18 mouse cellular contexts compared by ENCODE assay signal in genomic region chr17:66720200-66720991, GRCm38 (mm10).
DNase-seq lines count a peak whose midpoint lies in the region; ATAC-seq and TF ChIP-seq lines count a peak whose summit lies in the region.
"Had no signal": no experiment of that assay in that cellular context is flagged by ENCODE, and none has a peak within 500 bp of the region (broad histone marks: within the 10 kb centered on the region; RNA-seq: fewer than 3 reads in every experiment).

No protein-coding gene starts in this region.

- no peaks in the 10 kb centered on the region; the same call in 1 of the 2 replicates for H3K36me3 ChIP-seq in embryonic facial prominence, embryonic 11.5 days (replicated peaks; ENCODE audit: control insufficient read depth, insufficient read depth, low read depth, low read length)
- no peaks in the 10 kb centered on the region for H3K36me3 ChIP-seq in embryonic facial prominence, embryonic 10.5 days (replicated peaks)
- H3K36me3 ChIP-seq in kidney, postnatal 0 days (ENCODE audit: insufficient read depth, low read length) = no peaks in the 10 kb centered on the region
- H3K36me3 ChIP-seq in hindbrain, postnatal 0 days (ENCODE audit: insufficient read depth, low read length) = no peaks in the 10 kb centered on the region
- H3K36me3 ChIP-seq: limb, embryonic 13.5 days; neural tube, embryonic 12.5 days had no signal

- no peaks in the 10 kb centered on the region for H3K9me3 ChIP-seq in embryonic facial prominence, embryonic 11.5 days (replicated peaks; ENCODE audit: control insufficient read depth, low read length)
- no peaks in the 10 kb centered on the region for H3K9me3 ChIP-seq in embryonic facial prominence, embryonic 10.5 days
- H3K9me3 ChIP-seq in kidney, postnatal 0 days (replicated peaks; ENCODE audit: low read length) = no peaks in the 10 kb centered on the region
- no peaks in the 10 kb centered on the region for H3K9me3 ChIP-seq in hindbrain, postnatal 0 days (ENCODE audit: low read length)
- H3K9me3 ChIP-seq: limb, embryonic 13.5 days; neural tube, embryonic 12.5 days had no signal

- 46% methylated on average over 11 of the region's 11 CpGs for WGBS in embryonic facial prominence, embryonic 11.5 days
- WGBS in embryonic facial prominence, embryonic 10.5 days = 48% methylated on average over 11 of the region's 11 CpGs
- WGBS in kidney, postnatal 0 days = 42% methylated on average over 11 of the region's 11 CpGs
- WGBS in hindbrain, postnatal 0 days = 37% methylated on average over 11 of the region's 11 CpGs

- TF ChIP-seq CTCF in kidney, postnatal 0 days (IDR thresholded peaks at IDR 0.05; ENCODE audit: low read depth) = no peak
- no peak for TF ChIP-seq CTCF in hindbrain, postnatal 0 days (IDR thresholded peaks at IDR 0.05; ENCODE audit: low read depth)
- TF ChIP-seq CTCF in left cerebral cortex, adult 2 months (IDR thresholded peaks at IDR 0.05) = no peak

- H3K9ac ChIP-seq in embryonic facial prominence, embryonic 11.5 days (replicated peaks; ENCODE audit: low read length) = no peak overlapping the region
- no peak overlapping the region for H3K9ac ChIP-seq in kidney, postnatal 0 days (ENCODE audit: low read depth, low read length)
- H3K9ac ChIP-seq in hindbrain, postnatal 0 days (replicated peaks; ENCODE audit: low read length) = no peak overlapping the region
- H3K9ac ChIP-seq: limb, embryonic 13.5 days; neural tube, embryonic 12.5 days had no signal

- H3K4me1 ChIP-seq in embryonic facial prominence, embryonic 11.5 days (ENCODE audit: control insufficient read depth, insufficient read depth, low read length) = no peaks in the 10 kb centered on the region
- H3K4me1 ChIP-seq in embryonic facial prominence, embryonic 10.5 days = peaks cover 11% of the 10 kb centered on the region
- no peaks in the 10 kb centered on the region for H3K4me1 ChIP-seq in kidney, postnatal 0 days (replicated peaks; ENCODE audit: insufficient read depth, low read length)
- H3K4me1 ChIP-seq in hindbrain, postnatal 0 days (ENCODE audit: insufficient read depth, low read length) = no peaks in the 10 kb centered on the region

- intact Hi-C loops in left cerebral cortex, adult 2 months (cut with DNase I) = no loop called here

- no peak overlapping the region for H3K4me3 ChIP-seq in embryonic facial prominence, embryonic 11.5 days (ENCODE audit: low read depth, low read length)
- no peak overlapping the region for H3K4me3 ChIP-seq in embryonic facial prominence, embryonic 10.5 days
- H3K4me3 ChIP-seq in kidney, postnatal 0 days (replicated peaks; ENCODE audit: low read depth, low read length) = no peak overlapping the region
- no peak overlapping the region for H3K4me3 ChIP-seq in hindbrain, postnatal 0 days (ENCODE audit: low read length)
- H3K4me3 ChIP-seq in left cerebral cortex, adult 2 months = no peak overlapping the region
- H3K4me3 ChIP-seq: erythroblast, embryonic 14.5 days; limb, embryonic 13.5 days; neural tube, embryonic 12.5 days had no signal

- 0 out of 2 replicates have a peak, but pooled peaks have one; percentile 34 for ATAC-seq in embryonic facial prominence, embryonic 11.5 days (replicated peaks; ENCODE audit: insufficient number of reproducible peaks, low FRiP score, low TSS enrichment, low read depth)
- ATAC-seq in kidney, postnatal 0 days (replicated peaks; ENCODE audit: low FRiP score, low read depth) = no peak
- ATAC-seq in hindbrain, postnatal 0 days = 0 out of 2 replicates have a peak, but pooled peaks have one; percentile 49

- H3K27me3 ChIP-seq in embryonic facial prominence, embryonic 11.5 days (ENCODE audit: control insufficient read depth, insufficient read depth, low read length) = no peaks in the 10 kb centered on the region
- no peaks in the 10 kb centered on the region for H3K27me3 ChIP-seq in embryonic facial prominence, embryonic 10.5 days (replicated peaks; ENCODE audit: low read depth, poor library complexity, severe bottlenecking)
- H3K27me3 ChIP-seq in kidney, postnatal 0 days (ENCODE audit: insufficient read depth, low read length) = no peaks in the 10 kb centered on the region
- H3K27me3 ChIP-seq in hindbrain, postnatal 0 days (ENCODE audit: insufficient read depth, low read length) = no peaks in the 10 kb centered on the region
- H3K27me3 ChIP-seq: limb, embryonic 13.5 days; neural tube, embryonic 12.5 days had no signal

- DNase-seq in embryonic facial prominence, embryonic 11.5 days (ENCODE audit: low spot score) = no peak
- no peak for DNase-seq in embryonic facial prominence, embryonic 10.5 days (ENCODE audit: low spot score)
- DNase-seq in kidney, postnatal 0 days (ENCODE audit: low spot score) = peak; percentile 68
- DNase-seq in kidney, adult 18-20 months = no peak
- DNase-seq in NIH3T3 (ENCODE audit: low read depth) = peak; percentile 22
- DNase-seq in hindbrain, postnatal 0 days (ENCODE audit: low spot score) = peak; percentile 21
- DNase-seq in kidney, postnatal 10 days = no peak
- DNase-seq in left cerebral cortex, adult 2 months (ENCODE audit: extremely low spot score in 1 of 2, low spot score in 2 of 2) = no peak
- DNase-seq: adrenal gland, adult 8-10 months; cerebellum, adult 2 months; lung, postnatal 14 days; right cerebral cortex, adult 18-20 months; spleen, adult 18-20 months; thymus, postnatal 25 days had no signal

- no peak overlapping the region for H3K27ac ChIP-seq in embryonic facial prominence, embryonic 11.5 days (replicated peaks; ENCODE audit: low read depth, low read length)
- H3K27ac ChIP-seq in embryonic facial prominence, embryonic 10.5 days (replicated peaks) = no peak overlapping the region
- H3K27ac ChIP-seq in kidney, postnatal 0 days = no peak overlapping the region
- H3K27ac ChIP-seq in hindbrain, postnatal 0 days = no peak overlapping the region
- no peak overlapping the region for H3K27ac ChIP-seq in left cerebral cortex, adult 2 months
- H3K27ac ChIP-seq: limb, embryonic 13.5 days; neural tube, embryonic 12.5 days; stomach, postnatal 0 days had no signal

- H3K4me2 ChIP-seq in embryonic facial prominence, embryonic 11.5 days (ENCODE audit: low read depth, low read length) = no peak overlapping the region
- H3K4me2 ChIP-seq in kidney, postnatal 0 days (ENCODE audit: low read length) = no peak overlapping the region
- H3K4me2 ChIP-seq in hindbrain, postnatal 0 days (ENCODE audit: low read depth, low read length) = no peak overlapping the region
- H3K4me2 ChIP-seq: limb, embryonic 13.5 days; neural tube, embryonic 12.5 days had no signal

Comparison
In these comparisons a context has a peak if more than half of its experiments do, and no peak if none do; other contexts are left out.
1. DNase-seq: peak in kidney, postnatal 0 days (single experiment), NIH3T3 (single experiment) and hindbrain, postnatal 0 days (single experiment); none in embryonic facial prominence, embryonic 11.5 days (single experiment), embryonic facial prominence, embryonic 10.5 days (single experiment), kidney, adult 18-20 months (single experiment), kidney, postnatal 10 days (single experiment) and left cerebral cortex, adult 2 months (0 of 2).